32 mouse cellular contexts compared by ENCODE assay signal in genomic region chr3:89230561-89230960, GRCm38 (mm10). TPM values are rescaled to one million over a fixed set of nuclear protein-coding genes. Genes with fewer than 3 reads are reported as not detected.
A peak's percentile ranks its signal among the peaks of the same experiment; 100 is the strongest.
DNase-seq lines count a peak whose midpoint lies in the region; ATAC-seq and TF ChIP-seq lines count a peak whose summit lies in the region.
"Had no signal": no experiment of that assay in that cellular context is flagged by ENCODE, and none has a peak within 500 bp of the region (broad histone marks: within the 10 kb centered on the region; RNA-seq: fewer than 3 reads in every experiment).

No protein-coding gene starts in this region.

- DNase-seq in forebrain, embryonic 10.5 days (ENCODE audit: extremely low spot score, low spot score), result no peak
- no peak for DNase-seq in lung, embryonic 14.5 days
- no peak for DNase-seq in lung, postnatal 14 days
- DNase-seq in midbrain, embryonic 10.5 days (ENCODE audit: low spot score), result no peak
- no peak for DNase-seq in frontal cortex, adult 2 months (ENCODE audit: extremely low spot score in 1 of 2, low spot score in 1 of 2)
- no peak for DNase-seq in thymus, postnatal 4 days
- DNase-seq: adrenal gland, adult 2 months; cerebellum, adult 2 months; cerebellum, postnatal 25 days; gastrocnemius, adult 2 months; gastrocnemius, postnatal 36 days; heart, adult 2 months; kidney, adult 18-20 months; layer of hippocampus, adult 9-11 months; liver, embryonic 13.5 days; lung, postnatal 36 days; right cerebral cortex, postnatal 4 days; thymus, adult 2 months; thymus, postnatal 36 days had no signal

- H3K4me3 ChIP-seq in forebrain, embryonic 10.5 days, result no peak overlapping the region
- H3K4me3 ChIP-seq in forebrain, embryonic 15.5 days, result no peak overlapping the region
- H3K4me3 ChIP-seq in lung, embryonic 14.5 days (ENCODE audit: low read depth, low read length), result no peak overlapping the region
- H3K4me3 ChIP-seq in midbrain, embryonic 10.5 days, result no peak overlapping the region
- H3K4me3 ChIP-seq in midbrain, embryonic 15.5 days, result no peak overlapping the region
- H3K4me3 ChIP-seq: embryonic facial prominence, embryonic 15.5 days; gastrocnemius, adult 2 months; heart, adult 2 months; heart, embryonic 12.5 days; kidney, embryonic 15.5 days; limb, embryonic 10.5 days; limb, embryonic 15.5 days; liver, embryonic 13.5 days; neural tube, embryonic 13.5 days had no signal

- ATAC-seq in forebrain, embryonic 15.5 days (replicated peaks), result no peak
- no peak for ATAC-seq in lung, embryonic 14.5 days (ENCODE audit: insufficient read depth)
- ATAC-seq in midbrain, embryonic 15.5 days (replicated peaks), result no peak
- ATAC-seq: forebrain, embryonic 14.5 days; midbrain, embryonic 16.5 days had no signal

- no peak for TF ChIP-seq CTCF in lung, embryonic 14.5 days (IDR thresholded peaks at IDR 0.05; ENCODE audit: low read depth)

- no peak overlapping the region for H3K9ac ChIP-seq in forebrain, embryonic 15.5 days (replicated peaks)
- H3K9ac ChIP-seq in lung, embryonic 14.5 days, result no peak overlapping the region
- H3K9ac ChIP-seq in midbrain, embryonic 15.5 days, result no peak overlapping the region
- H3K9ac ChIP-seq: embryonic facial prominence, embryonic 15.5 days; heart, embryonic 12.5 days; hindbrain, embryonic 14.5 days; kidney, embryonic 15.5 days; limb, embryonic 15.5 days; liver, embryonic 13.5 days; neural tube, embryonic 13.5 days had no signal

- WGBS in forebrain, embryonic 10.5 days, result 92% methylated on average over 2 of the region's 2 CpGs
- 94% methylated on average over 2 of the region's 2 CpGs for WGBS in forebrain, embryonic 15.5 days
- 85% methylated on average over 2 of the region's 2 CpGs for WGBS in lung, embryonic 14.5 days
- 92% methylated on average over 2 of the region's 2 CpGs for whole genome bisulfite sequencing in midbrain, embryonic 10.5 days
- WGBS in midbrain, embryonic 15.5 days, result 93% methylated on average over 2 of the region's 2 CpGs

- H3K36me3 ChIP-seq in forebrain, embryonic 10.5 days (replicated peaks), result peaks cover 39% of the 10 kb centered on the region
- peaks cover 27% of the 10 kb centered on the region for H3K36me3 ChIP-seq in forebrain, embryonic 15.5 days
- 0 out of 2 replicates have a peak, but pooled peaks cover 3% of the 10 kb centered on the region for H3K36me3 ChIP-seq in lung, embryonic 14.5 days (ENCODE audit: insufficient read depth)
- H3K36me3 ChIP-seq in midbrain, embryonic 10.5 days, result peaks cover 38% of the 10 kb centered on the region
- peaks cover 12% of the 10 kb centered on the region; the same call in 1 of the 2 replicates for H3K36me3 ChIP-seq in midbrain, embryonic 15.5 days (replicated peaks)
- H3K36me3 ChIP-seq: heart, embryonic 12.5 days; liver, embryonic 13.5 days had no signal

- no peaks in the 10 kb centered on the region for H3K9me3 ChIP-seq in forebrain, embryonic 10.5 days
- no peaks in the 10 kb centered on the region for H3K9me3 ChIP-seq in forebrain, embryonic 15.5 days
- H3K9me3 ChIP-seq in lung, embryonic 14.5 days (ENCODE audit: low read depth, low read length), result no peaks in the 10 kb centered on the region
- no peaks in the 10 kb centered on the region for H3K9me3 ChIP-seq in midbrain, embryonic 10.5 days (replicated peaks)
- H3K9me3 ChIP-seq in midbrain, embryonic 15.5 days, result no peaks in the 10 kb centered on the region
- H3K9me3 ChIP-seq: embryonic facial prominence, embryonic 10.5 days; embryonic facial prominence, embryonic 15.5 days; heart, embryonic 12.5 days; kidney, embryonic 15.5 days; limb, embryonic 10.5 days; limb, embryonic 15.5 days; liver, embryonic 13.5 days; neural tube, embryonic 13.5 days had no signal

- H3K27ac ChIP-seq in forebrain, embryonic 10.5 days, result peak overlapping the region; percentile 46; the same call in 1 of the 2 replicates
- H3K27ac ChIP-seq in forebrain, embryonic 15.5 days (replicated peaks), result no peak overlapping the region
- H3K27ac ChIP-seq in lung, embryonic 14.5 days (ENCODE audit: low read depth), result no peak overlapping the region
- peak overlapping the region; percentile 4; the same call in 1 of the 2 replicates for H3K27ac ChIP-seq in midbrain, embryonic 10.5 days (replicated peaks)
- H3K27ac ChIP-seq in midbrain, embryonic 15.5 days, result no peak overlapping the region
- H3K27ac ChIP-seq: embryonic facial prominence, embryonic 10.5 days; embryonic facial prominence, embryonic 15.5 days; gastrocnemius, adult 2 months; heart, adult 2 months; hindbrain, embryonic 14.5 days; kidney, embryonic 15.5 days; limb, embryonic 10.5 days; limb, embryonic 15.5 days; liver, embryonic 13.5 days; neural tube, embryonic 13.5 days had no signal

- H3K4me2 ChIP-seq in forebrain, embryonic 15.5 days (replicated peaks), result no peak overlapping the region
- H3K4me2 ChIP-seq in lung, embryonic 14.5 days, result peak overlapping the region; percentile 86; the same call in 1 of the 2 replicates
- no peak overlapping the region for H3K4me2 ChIP-seq in midbrain, embryonic 15.5 days
- H3K4me2 ChIP-seq: embryonic facial prominence, embryonic 15.5 days; heart, embryonic 12.5 days; hindbrain, embryonic 14.5 days; limb, embryonic 15.5 days; liver, embryonic 13.5 days; neural tube, embryonic 13.5 days had no signal

- H3K27me3 ChIP-seq in forebrain, embryonic 10.5 days (ENCODE audit: poor library complexity, severe bottlenecking), result peaks cover 44% of the 10 kb centered on the region
- H3K27me3 ChIP-seq in forebrain, embryonic 15.5 days, result no peaks in the 10 kb centered on the region
- no peaks in the 10 kb centered on the region for H3K27me3 ChIP-seq in lung, embryonic 14.5 days (ENCODE audit: insufficient read depth, low read length)
- H3K27me3 ChIP-seq in midbrain, embryonic 10.5 days (ENCODE audit: low read depth, poor library complexity, severe bottlenecking), result peaks cover 33% of the 10 kb centered on the region
- H3K27me3 ChIP-seq in midbrain, embryonic 15.5 days (replicated peaks), result no peaks in the 10 kb centered on the region
- H3K27me3 ChIP-seq: CH12.LX; embryonic facial prominence, embryonic 15.5 days; limb, embryonic 15.5 days; neural tube, embryonic 13.5 days had no signal

- H3K4me1 ChIP-seq in forebrain, embryonic 10.5 days, result peaks cover 60% of the 10 kb centered on the region
- H3K4me1 ChIP-seq in forebrain, embryonic 15.5 days, result peaks cover 33% of the 10 kb centered on the region
- peaks cover 23% of the 10 kb centered on the region for H3K4me1 ChIP-seq in lung, embryonic 14.5 days (ENCODE audit: insufficient read depth)
- H3K4me1 ChIP-seq in midbrain, embryonic 10.5 days, result peaks cover 43% of the 10 kb centered on the region
- H3K4me1 ChIP-seq in midbrain, embryonic 15.5 days, result peaks cover 33% of the 10 kb centered on the region

RNA-seq across cellular contexts. Expression of gene Muc1, which starts 1.7 kb away (rescaled TPM):
- polyA plus RNA-seq in forebrain, embryonic 10.5 days (2016; fragmentation: Nextera tagmentation; extraction: Ambion mirVana), result 1.7 and 1.8 TPM in 2 replicates
- 1.1 and 1.8 TPM in 2 replicates for polyA plus RNA-seq in forebrain, embryonic 15.5 days (2015; fragmentation: Nextera tagmentation; extraction: Ambion mirVana)
- 43.0 and 50.4 TPM in 2 replicates for polyA plus RNA-seq in lung, embryonic 14.5 days (2014; fragmentation: Nextera tagmentation; extraction: Ambion mirVana)
- 1.8 and 3.4 TPM in 2 replicates for polyA plus RNA-seq in midbrain, embryonic 10.5 days (2016; fragmentation: Nextera tagmentation; extraction: Ambion mirVana)
- 0.93 and 1.3 TPM in 2 replicates for polyA plus RNA-seq in midbrain, embryonic 15.5 days (2015; fragmentation: Nextera tagmentation; extraction: Ambion mirVana)
- polyA plus RNA-seq in frontal cortex, adult 2 months (2012; rRNA removed), result 1.1 and 2.1 TPM in 2 replicates
- polyA plus RNA-seq: heart, embryonic 12.5 days had no signal

RNA-seq across cellular contexts. Expression of gene Mtx1, which starts 3.7 kb away (rescaled TPM):
- polyA plus RNA-seq in forebrain, embryonic 10.5 days (2016; fragmentation: Nextera tagmentation; extraction: Ambion mirVana), result 227 and 242 TPM in 2 replicates
- 172 and 175 TPM in 2 replicates for polyA plus RNA-seq in forebrain, embryonic 15.5 days (2015; fragmentation: Nextera tagmentation; extraction: Ambion mirVana)
- 193 and 212 TPM in 2 replicates for polyA plus RNA-seq in lung, embryonic 14.5 days (2014; fragmentation: Nextera tagmentation; extraction: Ambion mirVana)
- polyA plus RNA-seq in midbrain, embryonic 10.5 days (2016; fragmentation: Nextera tagmentation; extraction: Ambion mirVana), result 238 TPM in 2 replicates
- polyA plus RNA-seq in midbrain, embryonic 15.5 days (2015; fragmentation: Nextera tagmentation; extraction: Ambion mirVana), result 159 and 161 TPM in 2 replicates
- 136 and 142 TPM in 2 replicates for polyA plus RNA-seq in frontal cortex, adult 2 months (2012; rRNA removed)

RNA-seq across cellular contexts. Expression of gene Krtcap2, which starts 15.2 kb away (rescaled TPM):
- polyA plus RNA-seq in forebrain, embryonic 10.5 days (2016; fragmentation: Nextera tagmentation; extraction: Ambion mirVana), result 260 and 275 TPM in 2 replicates
- polyA plus RNA-seq in forebrain, embryonic 15.5 days (2015; fragmentation: Nextera tagmentation; extraction: Ambion mirVana), result 192 and 205 TPM in 2 replicates
- 293 and 312 TPM in 2 replicates for polyA plus RNA-seq in lung, embryonic 14.5 days (2014; fragmentation: Nextera tagmentation; extraction: Ambion mirVana)
- 268 and 282 TPM in 2 replicates for polyA plus RNA-seq in midbrain, embryonic 10.5 days (2016; fragmentation: Nextera tagmentation; extraction: Ambion mirVana)
- polyA plus RNA-seq in midbrain, embryonic 15.5 days (2015; fragmentation: Nextera tagmentation; extraction: Ambion mirVana), result 177 and 185 TPM in 2 replicates
- 53.0 and 66.4 TPM in 2 replicates for polyA plus RNA-seq in frontal cortex, adult 2 months (2012; rRNA removed)

RNA-seq across cellular contexts. Expression of gene Trim46, which starts 15.5 kb away (rescaled TPM):
- 4.4 and 5.4 TPM in 2 replicates for polyA plus RNA-seq in forebrain, embryonic 10.5 days (2016; fragmentation: Nextera tagmentation; extraction: Ambion mirVana)
- polyA plus RNA-seq in forebrain, embryonic 15.5 days (2015; fragmentation: Nextera tagmentation; extraction: Ambion mirVana), result 57.7 and 58.7 TPM in 2 replicates
- polyA plus RNA-seq in lung, embryonic 14.5 days (2014; fragmentation: Nextera tagmentation; extraction: Ambion mirVana), result 5.7 and 6.3 TPM in 2 replicates
- 5.7 and 11.5 TPM in 2 replicates for polyA plus RNA-seq in midbrain, embryonic 10.5 days (2016; fragmentation: Nextera tagmentation; extraction: Ambion mirVana)
- 95.9 and 97.9 TPM in 2 replicates for polyA plus RNA-seq in midbrain, embryonic 15.5 days (2015; fragmentation: Nextera tagmentation; extraction: Ambion mirVana)
- 96.7 and 99.7 TPM in 2 replicates for polyA plus RNA-seq in frontal cortex, adult 2 months (2012; rRNA removed)

RNA-seq across cellular contexts. Expression of gene Thbs3, which starts 15.6 kb away (rescaled TPM):
- 65.8 and 78.2 TPM in 2 replicates for polyA plus RNA-seq in forebrain, embryonic 10.5 days (2016; fragmentation: Nextera tagmentation; extraction: Ambion mirVana)
- 67.0 and 68.3 TPM in 2 replicates for polyA plus RNA-seq in forebrain, embryonic 15.5 days (2015; fragmentation: Nextera tagmentation; extraction: Ambion mirVana)
- polyA plus RNA-seq in lung, embryonic 14.5 days (2014; fragmentation: Nextera tagmentation; extraction: Ambion mirVana), result 33.6 and 39.9 TPM in 2 replicates
- 82.2 and 108 TPM in 2 replicates for polyA plus RNA-seq in midbrain, embryonic 10.5 days (2016; fragmentation: Nextera tagmentation; extraction: Ambion mirVana)
- polyA plus RNA-seq in midbrain, embryonic 15.5 days (2015; fragmentation: Nextera tagmentation; extraction: Ambion mirVana), result 58.7 and 58.8 TPM in 2 replicates
- polyA plus RNA-seq in frontal cortex, adult 2 months (2012; rRNA removed), result 51.0 and 57.4 TPM in 2 replicates

Comparison
In these comparisons a context has a peak if more than half of its experiments do, and no peak if none do; other contexts are left out.
1. H3K27ac ChIP-seq: peak in forebrain, embryonic 10.5 days (single experiment) and midbrain, embryonic 10.5 days (single experiment); none in forebrain, embryonic 15.5 days (single experiment), lung, embryonic 14.5 days (single experiment) and midbrain, embryonic 15.5 days (single experiment).